Comparison of ENCODE assay signal across 7 mouse cellular contexts in the genomic region with DNA sequence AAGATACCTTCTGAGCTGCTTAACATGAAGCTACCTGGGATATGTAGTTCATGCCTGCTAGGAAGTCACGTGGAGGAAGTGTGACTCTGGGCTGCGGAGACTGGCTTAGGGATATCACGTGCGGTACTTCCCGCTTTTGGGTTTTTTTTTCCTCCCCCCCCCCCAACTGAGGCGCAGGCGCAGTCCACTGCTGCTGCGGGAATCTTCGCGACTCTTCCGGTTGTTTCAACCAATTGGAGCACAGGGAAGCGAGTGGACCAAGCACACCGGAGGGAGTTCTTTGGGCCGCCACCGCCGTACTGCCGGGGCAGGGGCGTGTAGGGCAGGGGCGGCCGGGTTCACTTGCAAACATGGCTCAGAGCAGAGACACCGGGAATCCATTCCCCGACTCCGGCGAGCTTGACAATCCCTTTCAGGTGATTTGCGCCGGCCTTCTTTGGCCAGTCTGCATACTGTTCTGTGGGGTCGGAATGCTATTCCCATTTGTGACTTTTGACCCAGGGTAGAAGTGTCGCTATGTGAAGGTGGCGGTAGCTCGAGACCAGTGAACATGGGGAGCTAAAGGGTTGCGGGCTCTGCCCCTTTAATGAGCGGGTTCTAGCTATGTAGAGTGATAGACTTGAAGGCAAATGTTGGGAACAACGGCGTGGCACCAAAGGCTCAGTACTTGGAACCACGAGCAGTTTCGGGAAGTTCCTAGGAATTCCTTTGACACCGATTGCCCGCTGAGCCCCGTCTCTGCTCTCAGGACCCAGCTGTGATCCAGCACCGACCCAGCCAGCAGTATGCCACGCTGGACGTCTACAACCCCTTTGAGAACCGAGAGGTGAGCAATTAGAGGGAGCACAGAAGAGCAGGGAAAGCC. TPM values are rescaled to one million over a fixed set of nuclear protein-coding genes. Genes with fewer than 3 reads are reported as not detected.
DNase-seq lines count a peak whose midpoint lies in the region; ATAC-seq lines count a peak whose summit lies in the region.

A gene (plus strand): TSS at position 232 of the 865 bp plus-strand sequence.

- H3K27me3 ChIP-seq in intestine, embryonic 15.5 days (replicated peaks): no peaks in the 10 kb centered on the region
- no peaks in the 10 kb centered on the region for H3K27me3 ChIP-seq in midbrain, embryonic 10.5 days (ENCODE audit: low read depth, poor library complexity, severe bottlenecking)

- peak within 1 kb of the TSS; percentile 72 for H3K4me3 ChIP-seq in intestine, embryonic 15.5 days (replicated peaks)
- peak within 1 kb of the TSS; percentile 72 for H3K4me3 ChIP-seq in midbrain, embryonic 10.5 days

- peak; percentile 90 for DNase-seq in adrenal gland, adult 2 months
- peak; percentile 95 for DNase-seq in embryo, embryonic 11.5 days (ENCODE audit: low read depth, low spot score)
- DNase-seq in gastrocnemius, postnatal 36 days: peak; percentile 73 to 81
- peak; percentile 89 to 98 for DNase-seq in left cerebral cortex, postnatal 25 days (ENCODE audit: low spot score in 2 of 2)
- DNase-seq in midbrain, embryonic 10.5 days (ENCODE audit: low spot score): peak; percentile 96
- peak; percentile 81 for DNase-seq in right cerebral cortex, postnatal 4 days

- peaks cover 9% of the 10 kb centered on the region for H3K4me1 ChIP-seq in intestine, embryonic 15.5 days (replicated peaks)
- H3K4me1 ChIP-seq in midbrain, embryonic 10.5 days: peaks cover 23% of the 10 kb centered on the region

- peak; percentile 96 for ATAC-seq in intestine, embryonic 15.5 days

- peak within 1 kb of the TSS; percentile 82 for H3K4me2 ChIP-seq in intestine, embryonic 15.5 days (replicated peaks)

- intact Hi-C loops in gastrocnemius, postnatal 36 days (cut with DNase I): no loop called here
- intact Hi-C loops in left cerebral cortex, postnatal 25 days (cut with DNase I): no loop called here

- peak within 1 kb of the TSS; percentile 79 for H3K27ac ChIP-seq in intestine, embryonic 15.5 days
- peak within 1 kb of the TSS; percentile 86 for H3K27ac ChIP-seq in midbrain, embryonic 10.5 days (replicated peaks)

- peak within 1 kb of the TSS; percentile 82 for H3K9ac ChIP-seq in intestine, embryonic 15.5 days

- no peaks in the 10 kb centered on the region for H3K9me3 ChIP-seq in intestine, embryonic 15.5 days
- H3K9me3 ChIP-seq in midbrain, embryonic 10.5 days (replicated peaks): no peaks in the 10 kb centered on the region

- peaks cover 53% of the 10 kb centered on the region for H3K36me3 ChIP-seq in intestine, embryonic 15.5 days
- peaks cover 81% of the 10 kb centered on the region for H3K36me3 ChIP-seq in midbrain, embryonic 10.5 days

- under 1% methylated on average over 43 of the region's 43 CpGs for WGBS in intestine, embryonic 15.5 days
- WGBS in midbrain, embryonic 10.5 days: under 1% methylated on average over 43 of the region's 43 CpGs

RNA-seq across cellular contexts. Expression of the gene that starts here (rescaled TPM):
- 100 to 1,000 TPM in 1 of 2 experiments, 10 to 100 TPM in 1; 87.1 to 104 TPM for total RNA-seq in adrenal gland, adult 2 months (2021)
- polyA plus RNA-seq in adrenal gland, adult 2 months (2012; rRNA removed): 234 and 299 TPM in 2 replicates
- 10 to 100 TPM; 33.8 to 36.0 TPM for total RNA-seq in gastrocnemius, postnatal 36 days (2021)
- 115 and 124 TPM in 2 replicates for polyA plus RNA-seq in intestine, embryonic 15.5 days (2015; fragmentation: Nextera tagmentation; extraction: Ambion mirVana)
- total RNA-seq in left cerebral cortex, postnatal 25 days (2021): 10 to 100 TPM; 67.1 to 70.2 TPM
- polyA plus RNA-seq in midbrain, embryonic 10.5 days (2016; fragmentation: Nextera tagmentation; extraction: Ambion mirVana): 99.2 and 104 TPM in 2 replicates

Comparison
In these comparisons a context has a peak if more than half of its experiments do, and no peak if none do; other contexts are left out.
1. Peak in every context shown above with its lines: DNase-seq, ATAC-seq, H3K4me3 ChIP-seq and H3K27ac ChIP-seq.